Mouse (Mus musculus) hindbrain, embryonic 16.5 days (tissue): Measurements from ENCODE around the gene Dync1i2. TPM values are rescaled to one million over a fixed set of nuclear protein-coding genes. Genes with fewer than 3 reads are reported as not detected.

Source experiments
- ATAC-seq: fragments of 200-750 bp; cut with Nextera tagmentation; 2 replicates; pipeline ENCODE4 v1.8.0; 2017; ENCODE audit warnings: moderate TSS enrichment, moderate library complexity
- H3K27ac ChIP-seq: fragments of 300-500 bp; sonication (generic); 2 replicates; pipeline ENCODE4 v1.5.1; 2014; ENCODE audit warnings: low read depth, mild to moderate bottlenecking, control low read depth, low read length, moderate library complexity
- H3K27me3 ChIP-seq: fragments of 300-500 bp; sonication (generic); replicated peaks from 2 replicates; pipeline ENCODE4 v1.6.1; 2014; ENCODE audit warnings: low read length; ENCODE audit not compliant: control insufficient read depth, insufficient read depth
- H3K36me3 ChIP-seq: fragments of 300-500 bp; sonication (generic); 2 replicates; pipeline ENCODE4 v1.6.1; 2014; ENCODE audit warnings: mild to moderate bottlenecking, low read length, moderate library complexity, mixed read lengths; ENCODE audit not compliant: control insufficient read depth, insufficient read depth
- H3K4me1 ChIP-seq: fragments of 300-500 bp; sonication (generic); 2 replicates; pipeline ENCODE4 v1.6.1; 2014; ENCODE audit warnings: low read depth, low read length; ENCODE audit not compliant: control insufficient read depth, insufficient read depth
- H3K4me2 ChIP-seq: fragments of 300-500 bp; sonication (generic); 2 replicates; pipeline ENCODE4 v1.6.1; 2014; ENCODE audit warnings: mild to moderate bottlenecking, low read length, control low read depth, moderate library complexity
- H3K4me3 ChIP-seq: fragments of 300-500 bp; sonication (generic); 2 replicates; pipeline ENCODE4 v1.5.1; 2014; ENCODE audit warnings: mild to moderate bottlenecking, low read length, control low read depth, moderate library complexity
- H3K9ac ChIP-seq: fragments of 300-500 bp; sonication (generic); 2 replicates; pipeline ENCODE4 v1.6.1; 2014; ENCODE audit warnings: low read depth, mild to moderate bottlenecking, control low read depth, low read length, moderate library complexity
- H3K9me3 ChIP-seq: fragments of 300-500 bp; sonication (generic); 2 replicates; pipeline ENCODE4 v1.6.1; 2014; ENCODE audit warnings: mild to moderate bottlenecking, low read length, moderate library complexity; ENCODE audit not compliant: control insufficient read depth
- WGBS: fragments of 180-500 bp; shearing (Covaris S2); extraction: QIAGEN DNeasy Blood & Tissue Kit; methylation state at CpG from one replicate; pipeline ENCODE4 v1.1.7; 2014; 5-methylcytosine and 5-hydroxymethylcytosine counted together
- polyA plus RNA-seq: library from polyadenylated mRNA; unstranded; fragments of >200 nt; fragmentation: Nextera tagmentation; extraction: Ambion mirVana; gene quantifications from 2 replicates; pipeline ENCODE4 v1.2.1, GENCODE M21; 2015

The Dync1i2 gene
- polyA plus RNA-seq, result 145 and 167 TPM in 2 replicates

DNA sequence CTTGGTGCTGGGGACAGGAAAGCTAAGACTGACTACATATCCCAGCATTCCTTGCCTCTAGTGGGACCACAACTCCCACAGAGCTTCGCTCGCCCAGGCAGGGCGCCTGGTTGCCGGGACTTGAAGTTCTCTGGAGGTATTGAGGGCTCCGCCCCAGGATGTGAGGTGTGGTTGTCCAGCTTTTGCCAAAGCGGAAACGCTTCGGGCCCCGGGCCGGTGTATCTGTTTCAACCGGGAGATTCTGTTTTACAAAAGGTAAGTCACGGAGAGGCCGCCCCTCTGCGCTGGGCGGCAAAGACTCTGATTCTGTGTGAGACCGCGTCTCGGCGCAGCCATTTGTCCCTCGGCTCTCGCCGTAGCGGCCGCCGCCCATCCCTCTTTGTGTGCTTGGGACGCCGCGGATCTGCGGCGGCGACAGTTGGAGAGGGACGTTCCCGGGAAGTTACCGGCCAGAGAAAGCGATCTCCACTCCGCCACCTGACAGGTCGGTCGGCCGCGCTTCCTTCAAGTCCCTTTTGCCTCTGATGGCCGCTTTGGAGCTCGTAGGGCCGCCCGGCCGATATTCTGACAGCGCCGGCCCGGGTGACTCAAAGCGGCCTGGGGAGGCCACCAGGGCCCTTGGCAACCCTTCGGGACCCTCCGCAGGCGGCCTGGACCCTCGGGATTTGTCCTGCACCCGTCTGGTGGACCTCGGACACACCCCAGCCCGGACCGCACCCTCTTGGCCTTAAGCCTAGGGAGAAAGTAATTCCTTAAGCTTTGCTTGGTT is at the start of gene Dync1i2:
TSS of gene Dync1i2 (plus strand) at position 116 of the 769 bp plus-strand sequence.
- H3K4me2 ChIP-seq, result peak within 1 kb of the TSS; percentile 64
- peak within 1 kb of the TSS; percentile 90 for H3K27ac ChIP-seq
- H3K9ac ChIP-seq, result peak within 1 kb of the TSS; percentile 95
- ATAC-seq, result peak; percentile 100
- no peaks in the 10 kb centered on the region for H3K27me3 ChIP-seq
- peak within 1 kb of the TSS; percentile 93 for H3K4me3 ChIP-seq
- H3K36me3 ChIP-seq, result no peaks in the 10 kb centered on the region
- 0% methylated on average over 51 of the region's 57 CpGs for WGBS
- H3K9me3 ChIP-seq, result no peaks in the 10 kb centered on the region
- H3K4me1 ChIP-seq, result peaks cover 5% of the 10 kb centered on the region

- 74% methylated on average over 25 of the region's 25 CpGs for WGBS
- H3K4me3 ChIP-seq, result no peak overlapping the region
- no peaks in the 10 kb centered on the region for H3K27me3 ChIP-seq
- peaks cover 7% of the 10 kb centered on the region for H3K4me1 ChIP-seq
- H3K4me2 ChIP-seq, result no peak overlapping the region
- no peak overlapping the region for H3K27ac ChIP-seq
- no peaks in the 10 kb centered on the region for H3K9me3 ChIP-seq
- H3K9ac ChIP-seq, result no peak overlapping the region
- no peaks in the 10 kb centered on the region for H3K36me3 ChIP-seq
- no peak for ATAC-seq
These were observed 48.5 kb upstream of the Dync1i2 start for GRCm38 (mm10) chr2:71162831-71163621.

- H3K4me1 ChIP-seq, result peaks cover 3% of the 10 kb centered on the region; the same call in 1 of the 2 replicates
- H3K4me3 ChIP-seq, result no peak overlapping the region
- WGBS, result 86% methylated on average over 4 of the region's 4 CpGs
- no peaks in the 10 kb centered on the region for H3K36me3 ChIP-seq
- no peak overlapping the region for H3K4me2 ChIP-seq
- no peaks in the 10 kb centered on the region for H3K27me3 ChIP-seq
- H3K9ac ChIP-seq, result no peak overlapping the region
- ATAC-seq, result no peak
- H3K27ac ChIP-seq, result no peak overlapping the region
- H3K9me3 ChIP-seq, result no peaks in the 10 kb centered on the region
These were observed 44.3 kb upstream of the Dync1i2 start for GRCm38 (mm10) chr2:71167211-71167610.

DNA sequence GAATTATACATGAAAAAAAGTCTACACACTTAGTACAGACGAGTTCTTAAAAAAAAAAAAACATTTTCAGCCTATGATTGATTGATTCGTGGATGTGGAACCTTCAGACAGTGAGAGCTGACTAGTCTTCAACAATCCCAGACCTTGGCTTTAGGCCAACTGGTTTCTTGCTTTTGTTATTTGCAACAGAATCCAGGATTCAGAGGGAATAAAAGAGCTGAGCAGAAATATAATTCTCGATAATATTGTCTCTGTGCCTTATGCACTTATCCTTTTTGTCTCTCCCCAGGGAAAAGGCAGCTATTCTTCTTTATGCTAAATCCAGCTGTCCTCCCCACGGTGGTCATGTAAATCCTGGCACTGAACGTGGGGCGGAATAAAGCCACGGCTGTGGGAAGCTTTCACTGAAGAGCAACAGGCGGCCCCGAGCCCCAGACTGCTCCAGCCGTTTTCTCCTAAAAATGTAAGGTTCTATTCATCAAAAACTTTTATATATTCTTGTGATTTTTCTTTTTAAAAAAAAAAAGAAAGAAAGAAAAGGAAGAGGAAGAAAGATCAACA is 43.0 kb upstream of the Dync1i2 start:
- Histone ChIP-seq H3K27me3 (no peaks in the 10 kb centered on the region), H3K4me1 (peaks cover 3% of the 10 kb centered on the region; the same call in 1 of the 2 replicates), H3K27ac (no peak overlapping the region), H3K4me2 (0 out of 2 replicates have a peak overlapping the region, but pooled peaks have one; percentile 3), H3K36me3 (no peaks in the 10 kb centered on the region), H3K4me3 (no peak overlapping the region), H3K9ac (no peak overlapping the region), H3K9me3 (no peaks in the 10 kb centered on the region)
- 19% methylated on average over 10 of the region's 10 CpGs for WGBS
- ATAC-seq, result no peak

DNA sequence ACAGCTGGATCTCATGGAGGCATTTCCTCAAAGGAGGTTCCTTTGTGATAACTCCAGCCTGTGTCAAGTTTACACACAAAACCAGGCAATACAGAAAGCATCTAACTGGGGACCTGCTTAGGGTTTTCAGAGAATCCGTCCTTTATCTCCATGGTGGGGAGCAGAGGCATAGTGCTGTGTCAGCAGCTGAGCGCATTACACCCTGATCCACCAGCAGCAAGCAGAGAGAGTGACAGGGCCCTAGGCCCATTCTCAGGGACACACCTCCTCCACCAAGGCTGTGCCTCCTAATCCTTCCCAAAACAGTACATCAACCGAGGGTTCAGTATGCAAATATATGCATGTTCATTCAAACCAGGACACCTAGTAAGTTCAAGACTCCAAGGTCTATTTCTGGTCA is 38.5 kb upstream of the Dync1i2 start:
- no peak overlapping the region for H3K4me3 ChIP-seq
- no peak overlapping the region for H3K27ac ChIP-seq
- 70% methylated on average over 3 of the region's 3 CpGs for WGBS
- H3K9me3 ChIP-seq, result no peaks in the 10 kb centered on the region
- H3K36me3 ChIP-seq, result no peaks in the 10 kb centered on the region
- H3K9ac ChIP-seq, result no peak overlapping the region
- ATAC-seq, result no peak
- H3K4me2 ChIP-seq, result no peak overlapping the region
- H3K27me3 ChIP-seq, result no peaks in the 10 kb centered on the region
- peaks cover 3% of the 10 kb centered on the region; the same call in 1 of the 2 replicates for H3K4me1 ChIP-seq

DNA sequence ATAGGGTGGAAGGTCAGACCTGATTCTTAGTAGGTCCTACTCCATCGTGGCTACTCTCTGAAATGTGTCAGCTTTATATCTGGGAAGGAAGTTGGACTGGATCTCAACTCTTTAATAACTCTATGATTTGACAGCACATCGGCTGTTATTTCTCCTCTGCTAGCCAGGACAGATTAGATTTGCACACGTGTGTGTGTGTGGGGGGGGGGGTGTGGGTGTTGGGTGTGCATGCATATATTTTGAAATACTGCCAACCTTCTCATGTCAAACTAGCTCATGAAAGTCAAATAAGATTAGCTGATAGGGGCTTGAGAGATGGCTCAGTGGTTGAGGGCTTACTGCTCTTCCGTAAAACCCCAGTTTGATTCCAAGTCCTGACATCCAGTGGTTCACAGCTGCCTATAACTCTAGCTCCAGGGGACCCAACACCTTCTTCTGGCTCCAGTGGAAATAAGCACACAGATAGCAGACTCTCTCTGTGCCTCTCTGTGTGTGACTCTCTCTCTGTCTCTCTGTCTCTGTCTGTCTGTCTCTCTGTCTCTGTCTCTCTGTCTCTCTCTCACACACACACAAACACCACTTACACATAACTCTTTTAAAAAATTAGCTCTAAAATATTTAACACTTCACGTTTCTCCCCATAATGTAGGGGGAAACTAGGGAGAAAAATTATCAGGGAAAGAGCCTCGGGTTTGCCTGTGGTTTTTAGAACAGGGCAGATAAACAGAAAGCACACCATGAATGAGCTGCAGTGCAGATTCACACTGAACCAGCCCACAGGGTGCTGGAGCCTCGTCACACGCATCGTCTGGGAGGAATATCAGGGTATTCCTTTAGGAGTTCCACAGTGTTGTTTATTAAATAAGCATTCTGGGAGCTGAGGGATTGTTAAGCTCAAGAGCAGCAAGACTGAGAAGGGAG is 34.9 kb upstream of the Dync1i2 start:
- Histone ChIP-seq H3K4me3 (no peak overlapping the region), H3K27me3 (no peaks in the 10 kb centered on the region), H3K27ac (no peak overlapping the region), H3K36me3 (no peaks in the 10 kb centered on the region), H3K9ac (no peak overlapping the region), H3K4me1 (no peaks in the 10 kb centered on the region), H3K4me2 (no peak overlapping the region), H3K9me3 (peaks cover 3% of the 10 kb centered on the region; the same call in 1 of the 2 replicates)
- ATAC-seq, result no peak
- 57% methylated on average over 9 of the region's 9 CpGs for WGBS

GRCm38 (mm10) chr2:71177250-71177615 is 34.3 kb upstream of the Dync1i2 start:
- ATAC-seq, result no peak
- no peaks in the 10 kb centered on the region for H3K4me1 ChIP-seq
- H3K4me2 ChIP-seq, result no peak overlapping the region
- peaks cover 3% of the 10 kb centered on the region; the same call in 1 of the 2 replicates for H3K9me3 ChIP-seq
- H3K4me3 ChIP-seq, result no peak overlapping the region
- WGBS, result 79% methylated on average over 1 of the region's 1 CpGs
- H3K27ac ChIP-seq, result no peak overlapping the region
- no peak overlapping the region for H3K9ac ChIP-seq
- no peaks in the 10 kb centered on the region for H3K36me3 ChIP-seq
- no peaks in the 10 kb centered on the region for H3K27me3 ChIP-seq

- no peaks in the 10 kb centered on the region for H3K4me1 ChIP-seq
- H3K27me3 ChIP-seq, result no peaks in the 10 kb centered on the region
- no peak for ATAC-seq
- no peak overlapping the region for H3K4me2 ChIP-seq
- 100% methylated on average over 1 of the region's 1 CpGs for WGBS
- no peak overlapping the region for H3K4me3 ChIP-seq
- H3K9ac ChIP-seq, result no peak overlapping the region
- no peak overlapping the region for H3K27ac ChIP-seq
- no peaks in the 10 kb centered on the region for H3K36me3 ChIP-seq
- peaks cover 3% of the 10 kb centered on the region; the same call in 1 of the 2 replicates for H3K9me3 ChIP-seq
These were observed 33.7 kb upstream of the Dync1i2 start for GRCm38 (mm10) chr2:71177760-71178159.
